Mouse (Mus musculus) erythroblast, embryonic 14.5 days (primary cell): ENCODE measurements around the gene Arhgef11. TPM values are rescaled to one million over a fixed set of nuclear protein-coding genes. Genes with fewer than 3 reads are reported as not detected.

Experiments used
- H3K27me3 ChIP-seq: 2 replicates; pipeline ENCODE4 v1.6.1; 2012; ENCODE audit warnings: inconsistent platforms; ENCODE audit not compliant: control insufficient read depth
- H3K36me3 ChIP-seq: 2 replicates; pipeline ENCODE4 v1.6.1; 2012; ENCODE audit warnings: mild to moderate bottlenecking, inconsistent platforms; ENCODE audit not compliant: control insufficient read depth
- H3K4me1 ChIP-seq: 2 replicates; pipeline ENCODE4 v1.6.1; 2012; ENCODE audit warnings: inconsistent platforms; ENCODE audit not compliant: control insufficient read depth
- H3K4me3 ChIP-seq: replicated peaks from 2 replicates; pipeline ENCODE3; 2012; ENCODE audit warnings: moderate library complexity, mild to moderate bottlenecking, inconsistent platforms
- H3K9me3 ChIP-seq: 2 replicates; pipeline ENCODE4 v1.6.1; 2012; ENCODE audit warnings: low read length, inconsistent platforms, mixed read lengths; ENCODE audit not compliant: control insufficient read depth
- GATA1 ChIP-seq: IDR thresholded peaks from 2 replicates; pipeline ENCODE4 v1.6.1; 2012; ENCODE audit warnings: low read length, inconsistent platforms, mixed read lengths
- TAL1 ChIP-seq: IDR thresholded peaks from 3 replicates; pipeline ENCODE4 v1.6.1; 2012; ENCODE audit warnings: low read length, inconsistent platforms, mixed read lengths
- polyA plus RNA-seq: library from polyadenylated mRNA; stranded (reverse); fragments of >175 nt; gene quantifications from 2 replicates; pipeline ENCODE4 v1.2.3, GENCODE M21; 2012

The Arhgef11 gene
- polyA plus RNA-seq, 1 experiment, result 0.03 TPM

- H3K36me3 ChIP-seq, result peaks cover 29% of the 10 kb centered on the region; the same call in 1 of the 2 replicates
- TF ChIP-seq GATA1 (no peak), TAL1 (no peak)
- H3K9me3 ChIP-seq, result no peaks in the 10 kb centered on the region
Observed at GRCm38 (mm10) chr3:87733098-87733497, 115.7 kb downstream of the Arhgef11 start.

GRCm38 (mm10) chr3:87733984-87734761 is 116.8 kb downstream of the Arhgef11 start:
- TF ChIP-seq GATA1 (no peak), TAL1 (no peak)
- H3K4me3 ChIP-seq, result no peak overlapping the region
- peaks cover 19% of the 10 kb centered on the region; the same call in 1 of the 2 replicates for H3K36me3 ChIP-seq

More at GRCm38 (mm10) chr3:87733098-87733497, 115.7 kb downstream of the Arhgef11 start:
- H3K4me3 ChIP-seq, result no peak overlapping the region
- H3K4me1 ChIP-seq, result no peaks in the 10 kb centered on the region
- no peaks in the 10 kb centered on the region for H3K27me3 ChIP-seq

GRCm38 (mm10) chr3:87735335-87735734 is 118.0 kb downstream of the Arhgef11 start:
- peaks cover 16% of the 10 kb centered on the region; the same call in 1 of the 2 replicates for H3K36me3 ChIP-seq
- no peaks in the 10 kb centered on the region for H3K27me3 ChIP-seq
- H3K4me3 ChIP-seq, result no peak overlapping the region
- H3K9me3 ChIP-seq, result no peaks in the 10 kb centered on the region
- TF ChIP-seq TAL1 (no peak), GATA1 (no peak)
- H3K4me1 ChIP-seq, result no peaks in the 10 kb centered on the region

More at GRCm38 (mm10) chr3:87733984-87734761, 116.8 kb downstream of the Arhgef11 start:
- H3K27me3 ChIP-seq, result no peaks in the 10 kb centered on the region
- H3K9me3 ChIP-seq, result no peaks in the 10 kb centered on the region
- no peaks in the 10 kb centered on the region for H3K4me1 ChIP-seq

- H3K36me3 ChIP-seq, result peaks cover 9% of the 10 kb centered on the region; the same call in 1 of the 2 replicates
Observed at GRCm38 (mm10) chr3:87738906-87739305, 121.5 kb downstream of the Arhgef11 start.

GRCm38 (mm10) chr3:87742013-87742412 is 124.7 kb downstream of the Arhgef11 start:
- TF ChIP-seq TAL1 (no peak), GATA1 (no peak)
- peaks cover 1% of the 10 kb centered on the region; the same call in 1 of the 2 replicates for H3K36me3 ChIP-seq
- no peak overlapping the region for H3K4me3 ChIP-seq

More at GRCm38 (mm10) chr3:87738906-87739305, 121.5 kb downstream of the Arhgef11 start:
- no peaks in the 10 kb centered on the region for H3K9me3 ChIP-seq
- no peaks in the 10 kb centered on the region for H3K4me1 ChIP-seq
- no peak for TF ChIP-seq GATA1
- no peak for TF ChIP-seq TAL1
- H3K27me3 ChIP-seq, result no peaks in the 10 kb centered on the region
- no peak overlapping the region for H3K4me3 ChIP-seq

GRCm38 (mm10) chr3:87742735-87743134 is 125.4 kb downstream of the Arhgef11 start:
- Histone ChIP-seq H3K36me3 (no peaks in the 10 kb centered on the region; the same call in 1 of the 2 replicates), H3K27me3 (no peaks in the 10 kb centered on the region), H3K4me3 (no peak overlapping the region), H3K4me1 (no peaks in the 10 kb centered on the region), H3K9me3 (no peaks in the 10 kb centered on the region)
- TF ChIP-seq GATA1, result no peak
- TF ChIP-seq TAL1, result no peak

More at GRCm38 (mm10) chr3:87742013-87742412, 124.7 kb downstream of the Arhgef11 start:
- H3K9me3 ChIP-seq, result no peaks in the 10 kb centered on the region
- H3K4me1 ChIP-seq, result no peaks in the 10 kb centered on the region
- H3K27me3 ChIP-seq, result no peaks in the 10 kb centered on the region

- no peaks in the 10 kb centered on the region for H3K9me3 ChIP-seq
- no peaks in the 10 kb centered on the region; the same call in 1 of the 2 replicates for H3K36me3 ChIP-seq
Observed at GRCm38 (mm10) chr3:87743927-87744326, 126.6 kb downstream of the Arhgef11 start.

GRCm38 (mm10) chr3:87745036-87745659 is 127.8 kb downstream of the Arhgef11 start:
- Histone ChIP-seq H3K9me3 (no peaks in the 10 kb centered on the region), H3K4me3 (no peak overlapping the region), H3K36me3 (no peaks in the 10 kb centered on the region), H3K4me1 (no peaks in the 10 kb centered on the region), H3K27me3 (no peaks in the 10 kb centered on the region)
- no peak for TF ChIP-seq TAL1

More at GRCm38 (mm10) chr3:87743927-87744326, 126.6 kb downstream of the Arhgef11 start:
- Histone ChIP-seq H3K4me3 (no peak overlapping the region), H3K4me1 (no peaks in the 10 kb centered on the region), H3K27me3 (no peaks in the 10 kb centered on the region)
- TF ChIP-seq TAL1 (no peak), GATA1 (no peak)

- no peaks in the 10 kb centered on the region for H3K4me1 ChIP-seq
- no peaks in the 10 kb centered on the region; the same call in 1 of the 2 replicates for H3K36me3 ChIP-seq
- no peaks in the 10 kb centered on the region for H3K9me3 ChIP-seq
- no peak within 1 kb of the TSS for H3K4me3 ChIP-seq
- TF ChIP-seq GATA1 (no peak), TAL1 (no peak)
- H3K27me3 ChIP-seq, result no peaks in the 10 kb centered on the region
Observed at GRCm38 (mm10) chr3:87748431-87748830, 131.1 kb downstream of the Arhgef11 start, which contains the start of gene Lrrc71. Gene Lrrc71 (minus strand): TSS chr3:87748625.
